Mouse (Mus musculus) forebrain, embryonic 12.5 days (tissue): ENCODE results near the gene Grasp. TPM values are rescaled to one million over a fixed set of nuclear protein-coding genes. Genes with fewer than 3 reads are reported as not detected.

Experiments
- ATAC-seq: fragments of 200-750 bp; cut with Nextera tagmentation; 2 replicates; pipeline ENCODE4 v1.8.0; 2017; ENCODE audit warnings: moderate TSS enrichment; ENCODE audit not compliant: low FRiP score
- H3K27ac ChIP-seq: fragments of 300-500 bp; sonication (generic); 2 replicates; pipeline ENCODE4 v1.5.1; 2016; ENCODE audit warnings: mild to moderate bottlenecking
- H3K27me3 ChIP-seq: fragments of 300-500 bp; sonication (generic); 2 replicates; pipeline ENCODE4 v1.6.1; 2016; ENCODE audit warnings: mild to moderate bottlenecking
- H3K36me3 ChIP-seq: fragments of 300-500 bp; sonication (generic); replicated peaks from 2 replicates; pipeline ENCODE4 v1.6.1; 2016; ENCODE audit warnings: mild to moderate bottlenecking
- H3K4me1 ChIP-seq: fragments of 300-500 bp; sonication (generic); 2 replicates; pipeline ENCODE4 v1.6.1; 2016
- H3K4me2 ChIP-seq: fragments of 300-500 bp; sonication (generic); 2 replicates; pipeline ENCODE4 v1.6.1; 2016; ENCODE audit warnings: mild to moderate bottlenecking, moderate library complexity
- H3K4me3 ChIP-seq: fragments of 300-500 bp; sonication (generic); replicated peaks from 2 replicates; pipeline ENCODE4 v1.5.1; 2016; ENCODE audit warnings: mild to moderate bottlenecking
- H3K9ac ChIP-seq: fragments of 300-500 bp; sonication (generic); 2 replicates; pipeline ENCODE4 v1.6.1; 2016; ENCODE audit warnings: mild to moderate bottlenecking
- H3K9me3 ChIP-seq: fragments of 300-500 bp; sonication (generic); 2 replicates; pipeline ENCODE4 v1.6.1; 2016
- WGBS: fragments of 180-500 bp; shearing (Covaris S2); methylation state at CpG from one replicate; pipeline ENCODE4 v1.1.7; 2016; 5-methylcytosine and 5-hydroxymethylcytosine counted together
- polyA plus RNA-seq: library from polyadenylated mRNA; unstranded; fragments of >200 nt; fragmentation: Nextera tagmentation; extraction: Ambion mirVana; gene quantifications from 2 replicates; pipeline ENCODE4 v1.2.1, GENCODE M21; 2016

Grasp gene
- polyA plus RNA-seq, 1 experiment from 2014 or later, result 4.1 TPM

DNA sequence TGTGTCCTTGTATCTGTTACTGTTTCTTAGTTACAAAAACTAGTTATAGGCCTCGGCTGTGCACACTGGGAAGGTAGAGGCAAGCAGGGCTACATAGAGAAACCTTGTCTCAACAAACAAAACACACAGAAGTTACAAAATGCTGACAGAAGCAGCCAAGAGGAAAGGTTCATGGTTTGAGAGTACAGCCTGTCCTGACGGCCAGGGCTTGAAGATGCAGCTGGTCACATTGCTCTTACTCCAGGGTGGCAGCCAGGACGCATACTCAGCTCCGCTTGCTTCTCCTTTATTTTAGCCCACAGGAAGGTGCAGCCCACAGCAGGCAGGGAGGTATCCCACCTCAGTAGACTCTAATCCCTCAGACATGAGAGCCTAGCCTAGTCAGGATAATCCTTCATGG lies 8.0 kb upstream of the Grasp start:
- no peaks in the 10 kb centered on the region for H3K9me3 ChIP-seq
- H3K27ac ChIP-seq, result no peak overlapping the region
- H3K4me1 ChIP-seq, result peaks cover 11% of the 10 kb centered on the region
- 72% methylated on average over 4 of the region's 4 CpGs for WGBS
- no peaks in the 10 kb centered on the region for H3K27me3 ChIP-seq
- H3K4me3 ChIP-seq, result no peak overlapping the region
- peaks cover 27% of the 10 kb centered on the region for H3K36me3 ChIP-seq
- ATAC-seq, result no peak
- H3K4me2 ChIP-seq, result no peak overlapping the region
- H3K9ac ChIP-seq, result no peak overlapping the region

DNA sequence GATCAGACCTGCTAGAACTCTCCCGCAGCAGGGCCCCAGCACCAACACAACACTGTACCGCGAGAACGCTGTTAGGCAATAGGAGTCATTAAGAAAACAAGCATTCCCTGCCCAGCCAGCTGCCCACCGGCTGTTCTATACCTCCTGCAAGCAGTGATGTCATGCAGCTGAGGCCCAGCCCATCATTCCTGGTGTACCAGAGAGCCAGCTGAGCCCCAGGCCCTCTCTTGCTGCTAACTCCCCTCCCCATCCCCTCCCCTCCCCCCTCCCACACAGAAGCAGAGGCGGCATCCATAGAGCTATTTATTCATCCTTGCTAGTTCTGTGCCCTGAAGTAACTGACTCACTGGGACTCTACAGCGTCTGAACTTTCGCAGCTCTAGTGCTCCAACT lies 3.1 kb upstream of the Grasp start:
- Histone ChIP-seq H3K4me2 (peak overlapping the region; percentile 48), H3K4me1 (peaks cover 51% of the 10 kb centered on the region), H3K4me3 (no peak overlapping the region), H3K9me3 (no peaks in the 10 kb centered on the region), H3K27me3 (peaks cover 22% of the 10 kb centered on the region), H3K27ac (peak overlapping the region; percentile 88), H3K9ac (0 out of 2 replicates have a peak overlapping the region, but pooled peaks have one; percentile 7), H3K36me3 (no peaks in the 10 kb centered on the region)
- WGBS, result 5% methylated on average over 8 of the region's 8 CpGs
- ATAC-seq, result peak; percentile 72

DNA sequence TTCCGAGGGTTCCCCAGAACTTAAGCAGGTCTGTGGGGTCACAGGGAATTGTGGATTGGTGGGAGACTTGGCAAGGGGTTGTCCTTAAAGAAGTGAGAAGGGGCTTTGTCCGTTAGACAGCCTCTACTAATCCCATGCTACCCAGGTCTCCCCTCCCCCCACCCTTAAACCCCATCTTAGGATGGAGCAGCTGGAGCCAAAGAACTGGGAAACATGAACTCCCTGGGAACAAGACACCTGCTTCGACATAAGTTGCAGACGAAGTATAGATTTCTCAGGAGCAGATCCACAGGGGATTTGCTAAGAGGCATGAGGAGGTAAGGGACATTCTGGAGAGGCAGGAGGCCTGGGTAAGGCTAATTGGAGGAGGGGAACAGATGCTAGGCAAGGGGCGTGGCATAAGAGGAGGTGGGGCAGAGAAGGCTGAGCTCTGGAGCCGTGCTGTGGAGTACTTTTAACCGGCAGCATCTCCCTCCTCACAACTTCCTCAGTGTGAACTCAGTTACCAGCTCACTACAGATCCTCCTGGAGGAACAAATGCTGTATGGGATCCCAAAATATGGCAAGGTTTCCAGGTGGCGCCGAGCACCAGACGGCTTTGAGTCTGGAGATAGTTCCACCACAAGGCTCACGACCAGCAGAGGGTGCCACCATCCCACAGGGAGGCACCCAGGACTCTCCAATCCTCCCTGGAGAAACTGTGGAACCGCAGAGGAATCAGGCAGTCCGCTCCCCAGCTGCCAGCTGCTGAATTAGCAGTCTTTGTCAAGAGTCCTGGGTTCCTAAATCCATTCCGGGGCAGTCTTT lies 2.5 kb upstream of the Grasp start:
- peak; percentile 59 for ATAC-seq
- Histone ChIP-seq H3K9ac (no peak overlapping the region), H3K27ac (peak overlapping the region; percentile 88), H3K4me2 (peak overlapping the region; percentile 48), H3K4me3 (peak overlapping the region; percentile 26), H3K27me3 (peaks cover 22% of the 10 kb centered on the region), H3K4me1 (peaks cover 51% of the 10 kb centered on the region), H3K9me3 (no peaks in the 10 kb centered on the region), H3K36me3 (no peaks in the 10 kb centered on the region)
- 1% methylated on average over 14 of the region's 14 CpGs for WGBS

DNA sequence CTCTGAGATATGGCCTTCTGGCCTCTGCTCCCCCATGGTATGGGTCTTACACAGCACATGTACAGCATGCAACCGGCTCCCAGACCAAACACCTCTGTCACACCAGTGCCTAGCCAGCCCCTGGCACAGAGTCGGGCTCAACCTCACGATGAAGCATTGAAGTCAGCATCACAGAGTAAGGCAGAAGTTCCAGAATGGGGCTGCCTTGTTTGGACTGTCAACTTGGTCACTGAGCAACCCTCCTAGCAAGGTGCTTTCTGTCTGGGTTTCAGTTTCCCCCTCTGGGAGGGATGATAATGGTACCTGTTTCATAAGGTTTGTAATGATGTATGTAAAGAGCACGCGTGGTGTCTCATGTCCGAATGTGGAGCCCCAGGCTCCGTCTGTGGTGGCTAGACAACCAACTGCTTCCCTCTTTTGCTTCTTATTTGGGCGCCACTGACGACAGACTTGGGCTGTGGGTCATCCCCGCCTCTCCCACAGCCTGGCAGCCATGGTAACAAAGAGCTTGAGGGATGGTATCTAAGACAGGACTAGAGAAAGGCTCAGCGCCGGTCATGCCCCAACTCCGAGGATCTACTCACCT lies 998 bp upstream of the Grasp start:
- Histone ChIP-seq H3K4me2 (peak overlapping the region; percentile 94), H3K9ac (0 out of 2 replicates have a peak overlapping the region, but pooled peaks have one; percentile 13), H3K4me1 (peaks cover 56% of the 10 kb centered on the region), H3K27ac (no peak overlapping the region), H3K4me3 (no peak overlapping the region), H3K27me3 (peaks cover 22% of the 10 kb centered on the region), H3K9me3 (no peaks in the 10 kb centered on the region), H3K36me3 (no peaks in the 10 kb centered on the region)
- WGBS, result 53% methylated on average over 13 of the region's 13 CpGs
- no peak for ATAC-seq

DNA sequence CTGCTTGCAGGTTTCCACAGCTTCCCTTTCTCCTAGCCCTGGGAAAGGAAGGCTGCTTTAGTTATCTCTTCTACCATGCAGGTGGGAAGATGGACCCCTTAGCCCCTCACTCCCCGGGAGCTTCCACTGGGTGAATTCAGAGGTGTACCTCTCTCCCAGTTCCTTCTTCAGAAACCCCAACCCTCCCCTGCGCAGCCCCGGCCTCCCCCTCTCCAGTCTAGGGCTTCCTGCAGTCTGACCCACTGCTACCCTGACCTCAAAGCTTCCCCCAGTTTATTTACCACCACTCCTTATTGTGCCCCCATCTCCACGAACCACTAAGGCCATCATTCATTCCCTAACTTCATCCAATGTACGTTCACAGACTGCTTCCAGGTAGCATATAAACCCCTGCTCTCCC lies 392 bp upstream of the Grasp start:
- ATAC-seq, result no peak
- Histone ChIP-seq H3K4me3 (peak overlapping the region; percentile 72), H3K27ac (no peak overlapping the region), H3K27me3 (peaks cover 22% of the 10 kb centered on the region), H3K4me2 (peak overlapping the region; percentile 94), H3K9ac (peak overlapping the region; percentile 80), H3K9me3 (no peaks in the 10 kb centered on the region), H3K4me1 (peaks cover 59% of the 10 kb centered on the region), H3K36me3 (peaks cover under 1% of the 10 kb centered on the region; the same call in 1 of the 2 replicates)
- 8% methylated on average over 5 of the region's 5 CpGs for WGBS

DNA sequence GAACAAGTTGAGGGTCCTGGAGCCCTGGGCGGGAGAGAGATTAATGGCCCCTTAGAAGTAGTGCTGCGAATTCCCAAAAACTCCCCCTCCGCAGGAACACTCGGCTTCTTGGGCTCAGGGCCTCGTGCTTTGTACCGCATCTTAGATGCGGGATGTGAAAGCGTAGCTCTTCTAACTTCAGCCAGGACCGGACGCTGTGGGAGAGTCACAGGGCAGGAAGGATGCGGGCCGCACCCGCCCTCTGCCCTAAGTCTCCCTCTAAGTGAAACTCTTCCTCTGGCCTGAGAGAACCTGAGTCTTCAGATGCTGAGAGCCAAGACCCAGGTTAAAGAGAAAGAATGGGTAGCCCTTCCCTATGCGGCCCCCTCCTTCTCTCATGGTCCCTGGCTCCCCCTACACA lies 989 bp downstream of the Grasp start:
- H3K27me3 ChIP-seq, result peaks cover 22% of the 10 kb centered on the region
- WGBS, result 2% methylated on average over 14 of the region's 14 CpGs

DNA sequence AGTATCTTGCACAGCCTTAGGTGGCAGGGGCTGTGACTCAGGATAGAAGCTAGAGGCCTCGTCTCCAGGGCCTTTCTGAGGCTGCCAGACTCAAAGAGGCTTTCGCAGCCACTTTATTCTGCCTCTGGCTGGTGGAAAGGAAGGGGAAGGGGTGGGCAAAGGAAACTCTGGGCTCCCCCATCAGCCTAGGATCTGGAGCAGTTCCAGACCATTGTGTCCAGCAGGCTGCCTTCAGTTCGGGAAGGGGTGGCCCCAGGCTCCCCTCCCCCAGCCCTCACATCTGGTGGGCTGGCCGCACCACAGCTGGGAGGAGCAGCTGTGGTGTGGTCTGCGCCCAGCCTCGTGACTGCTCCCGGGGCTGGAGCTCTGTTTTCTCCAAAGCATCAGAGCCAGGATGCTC lies 4.0 kb downstream of the Grasp start:
- H3K4me3 ChIP-seq, result no peak overlapping the region
- H3K4me2 ChIP-seq, result no peak overlapping the region
- H3K4me1 ChIP-seq, result peaks cover 29% of the 10 kb centered on the region
- H3K9me3 ChIP-seq, result no peaks in the 10 kb centered on the region
- peaks cover 32% of the 10 kb centered on the region for H3K36me3 ChIP-seq
- 25% methylated on average over 7 of the region's 7 CpGs for WGBS
- no peak overlapping the region for H3K9ac ChIP-seq
- H3K27me3 ChIP-seq, result peaks cover 22% of the 10 kb centered on the region
- ATAC-seq, result no peak
- no peak overlapping the region for H3K27ac ChIP-seq

More for the DNA sequence above, 989 bp downstream of the Grasp start:
- Histone ChIP-seq H3K36me3 (peaks cover 14% of the 10 kb centered on the region), H3K9ac (peak overlapping the region; percentile 80), H3K4me3 (peak overlapping the region; percentile 72), H3K4me2 (peak overlapping the region; percentile 94), H3K4me1 (peaks cover 59% of the 10 kb centered on the region), H3K27ac (no peak overlapping the region), H3K9me3 (no peaks in the 10 kb centered on the region)
- ATAC-seq, result no peak

DNA sequence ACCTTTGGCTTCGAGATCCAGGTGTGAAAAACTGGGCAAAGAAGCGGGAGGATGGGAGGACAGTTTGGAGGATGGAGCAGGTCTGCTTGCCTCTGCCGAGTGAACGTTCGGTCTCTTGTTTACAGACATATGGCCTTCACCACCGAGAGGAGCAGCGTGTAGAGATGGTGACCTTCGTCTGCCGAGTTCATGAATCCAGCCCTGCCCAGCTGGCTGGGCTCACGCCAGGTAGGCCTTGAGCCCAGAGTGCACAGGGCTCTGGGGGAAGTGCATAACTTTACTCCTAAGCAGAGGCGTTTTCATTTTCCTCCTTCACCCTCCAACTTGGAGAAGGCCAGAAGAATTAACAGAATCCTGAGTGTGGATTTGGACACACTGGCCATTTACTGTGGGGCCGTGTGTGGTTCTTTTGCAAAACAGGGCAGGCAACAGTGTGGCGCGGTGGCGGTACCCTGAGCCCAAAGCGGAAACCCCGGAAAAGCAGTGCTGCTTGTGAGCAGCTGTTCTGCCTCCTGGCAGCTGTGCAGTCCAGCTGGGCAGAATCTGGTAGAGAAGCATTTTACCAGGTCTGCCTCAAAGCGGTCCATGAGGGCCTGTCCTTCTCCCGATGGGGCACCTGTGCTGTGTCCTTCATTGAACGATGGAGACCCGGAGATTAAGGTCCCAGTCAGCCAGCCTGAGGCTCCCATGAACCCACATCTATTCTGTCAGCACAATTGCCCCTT lies 5.0 kb downstream of the Grasp start:
- Histone ChIP-seq H3K27me3 (peaks cover 13% of the 10 kb centered on the region; the same call in 1 of the 2 replicates), H3K27ac (no peak overlapping the region), H3K4me1 (peaks cover 19% of the 10 kb centered on the region), H3K9me3 (no peaks in the 10 kb centered on the region), H3K4me2 (no peak overlapping the region), H3K9ac (no peak overlapping the region), H3K4me3 (no peak overlapping the region), H3K36me3 (peaks cover 32% of the 10 kb centered on the region)
- 90% methylated on average over 21 of the region's 21 CpGs for WGBS
- ATAC-seq, result no peak

DNA sequence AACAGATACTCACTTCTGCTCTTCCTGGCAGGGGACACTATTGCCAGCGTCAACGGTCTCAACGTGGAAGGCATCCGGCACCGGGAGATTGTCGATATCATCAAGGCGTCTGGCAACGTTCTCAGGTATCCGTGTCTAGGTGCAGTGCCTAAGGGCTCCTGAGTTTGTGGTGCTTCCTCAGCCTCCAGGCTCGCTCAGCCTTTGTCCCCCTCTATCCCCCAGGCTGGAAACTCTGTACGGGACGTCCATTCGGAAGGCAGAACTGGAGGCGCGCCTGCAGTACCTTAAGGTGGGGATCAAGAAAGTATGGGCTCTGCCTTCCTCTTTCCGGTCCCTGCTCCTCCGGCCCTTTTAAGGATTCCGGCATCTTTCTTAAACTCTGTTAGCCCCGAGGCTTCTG lies 6.5 kb downstream of the Grasp start:
- peaks cover 14% of the 10 kb centered on the region for H3K4me1 ChIP-seq

DNA sequence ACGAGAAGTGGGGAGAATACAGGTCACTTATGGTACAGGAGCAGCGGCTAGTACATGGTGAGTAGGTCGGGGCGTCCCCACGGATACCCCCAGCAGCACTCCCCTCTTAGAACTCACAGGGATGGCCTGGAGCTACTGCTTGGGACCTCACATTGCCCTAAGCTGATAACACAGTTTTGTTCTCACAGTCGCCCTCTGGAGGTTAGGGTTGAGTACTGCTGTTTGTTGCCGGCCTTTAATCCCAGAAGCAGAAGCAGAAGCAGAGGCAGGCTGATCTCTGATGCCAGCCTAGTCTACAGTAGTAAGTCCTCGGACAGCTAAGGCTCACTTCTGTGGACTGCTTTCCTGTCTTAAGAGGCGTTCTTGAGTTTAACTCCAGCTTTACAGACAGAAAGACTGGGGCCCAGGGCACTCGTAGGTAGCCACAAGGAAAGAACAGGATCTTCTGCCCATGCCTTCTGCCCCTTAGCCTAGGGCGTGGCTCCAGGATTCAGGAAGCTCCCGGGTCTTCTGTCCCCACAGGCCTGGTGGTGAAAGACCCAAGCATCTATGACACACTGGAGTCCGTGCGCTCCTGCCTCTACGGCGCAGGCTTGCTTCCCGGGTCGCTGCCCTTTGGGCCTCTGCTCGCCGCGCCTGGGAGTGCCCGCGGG lies 7.1 kb downstream of the Grasp start:
- Histone ChIP-seq H3K4me1 (peaks cover 20% of the 10 kb centered on the region), H3K36me3 (peaks cover 32% of the 10 kb centered on the region), H3K27ac (no peak overlapping the region), H3K4me2 (0 out of 2 replicates have a peak overlapping the region, but pooled peaks have one; percentile 34), H3K27me3 (peaks cover 18% of the 10 kb centered on the region; the same call in 1 of the 2 replicates), H3K4me3 (no peak overlapping the region), H3K9me3 (no peaks in the 10 kb centered on the region), H3K9ac (no peak overlapping the region)
- ATAC-seq, result no peak
- 85% methylated on average over 23 of the region's 23 CpGs for WGBS

More for the DNA sequence above, 6.5 kb downstream of the Grasp start:
- H3K36me3 ChIP-seq, result peaks cover 32% of the 10 kb centered on the region
- H3K4me2 ChIP-seq, result no peak overlapping the region
- H3K27me3 ChIP-seq, result peaks cover 12% of the 10 kb centered on the region; the same call in 1 of the 2 replicates
- ATAC-seq, result no peak
- H3K4me3 ChIP-seq, result no peak overlapping the region
- no peak overlapping the region for H3K9ac ChIP-seq
- 94% methylated on average over 19 of the region's 19 CpGs for WGBS
- no peaks in the 10 kb centered on the region for H3K9me3 ChIP-seq
- no peak overlapping the region for H3K27ac ChIP-seq

DNA sequence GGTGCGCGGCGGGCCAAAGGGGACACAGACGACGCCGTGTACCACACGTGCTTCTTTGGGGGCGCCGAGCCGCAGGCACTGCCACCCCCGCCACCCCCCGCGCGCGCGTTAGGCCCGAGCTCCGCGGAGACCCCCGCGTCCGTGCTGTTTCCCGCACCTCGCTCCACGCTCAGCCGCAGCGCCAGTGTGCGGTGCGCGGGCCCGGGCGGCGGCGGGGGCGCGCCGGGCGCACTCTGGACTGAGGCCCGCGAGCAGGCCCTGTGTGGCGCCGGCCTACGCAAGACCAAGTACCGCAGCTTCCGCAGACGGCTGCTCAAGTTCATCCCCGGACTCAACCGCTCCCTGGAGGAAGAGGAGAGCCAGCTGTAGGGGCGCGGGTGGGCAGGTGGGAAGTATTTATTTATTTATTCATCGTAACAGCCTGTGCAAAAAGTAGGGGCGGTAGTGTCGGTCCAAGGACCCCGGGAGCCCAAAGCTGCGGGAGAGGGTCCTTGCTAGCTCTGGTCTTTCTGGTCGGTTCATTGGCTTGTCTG lies 7.7 kb downstream of the Grasp start:
- Histone ChIP-seq H3K27ac (no peak overlapping the region), H3K4me3 (no peak overlapping the region), H3K9me3 (no peaks in the 10 kb centered on the region), H3K4me2 (peak overlapping the region; percentile 34), H3K36me3 (peaks cover 32% of the 10 kb centered on the region), H3K27me3 (peaks cover 18% of the 10 kb centered on the region; the same call in 1 of the 2 replicates), H3K4me1 (peaks cover 20% of the 10 kb centered on the region), H3K9ac (no peak overlapping the region)
- no peak for ATAC-seq
- WGBS, result 64% methylated on average over 56 of the region's 56 CpGs
